Comparison of ENCODE assay signal across 8 mouse cellular contexts in genomic region chr2:114201574-114201973, GRCm38 (mm10). TPM values are rescaled to one million over a fixed set of nuclear protein-coding genes. Genes with fewer than 3 reads are reported as not detected.
DNase-seq lines count a peak whose midpoint lies in the region; ATAC-seq and TF ChIP-seq lines count a peak whose summit lies in the region.

No protein-coding gene starts in this region.

- peaks cover 37% of the 10 kb centered on the region for H3K79me2 ChIP-seq in myocyte (ENCODE audit: control insufficient read depth, insufficient read depth)

- H3K4me2 ChIP-seq in embryonic facial prominence, embryonic 13.5 days, result peak overlapping the region; percentile 75
- H3K4me2 ChIP-seq in intestine, embryonic 14.5 days (ENCODE audit: low read length), result peak overlapping the region; percentile 50
- peak overlapping the region; percentile 86 for H3K4me2 ChIP-seq in myocyte (ENCODE audit: low read depth)

- no peaks in the 10 kb centered on the region for H3K9me3 ChIP-seq in embryonic facial prominence, embryonic 13.5 days
- no peaks in the 10 kb centered on the region for H3K9me3 ChIP-seq in intestine, embryonic 14.5 days (ENCODE audit: control insufficient read depth, low read length)

- WGBS in embryonic facial prominence, embryonic 13.5 days, result 30% methylated on average over 4 of the region's 4 CpGs
- 36% methylated on average over 4 of the region's 4 CpGs for WGBS in intestine, embryonic 14.5 days

- no peak for TF ChIP-seq POLR2A in myocyte (IDR thresholded peaks at IDR 0.05; ENCODE audit: insufficient read length, low read depth)

- H3ac ChIP-seq in myocyte (ENCODE audit: control insufficient read depth, insufficient read length), result peak overlapping the region; percentile 51

- TF ChIP-seq CTCF in layer of hippocampus, adult 2 months (conservative IDR thresholded peaks at IDR 0.05), result no peak

- peak overlapping the region; percentile 86 for H3K4me3 ChIP-seq in layer of hippocampus, adult 2 months
- peak overlapping the region; percentile 82 for H3K4me3 ChIP-seq in embryonic facial prominence, embryonic 13.5 days
- H3K4me3 ChIP-seq in intestine, embryonic 14.5 days (ENCODE audit: low read depth, low read length), result peak overlapping the region; percentile 88
- H3K4me3 ChIP-seq in myocyte, result peak overlapping the region; percentile 81

- H3K27me3 ChIP-seq in embryonic facial prominence, embryonic 13.5 days, result no peaks in the 10 kb centered on the region
- no peaks in the 10 kb centered on the region for H3K27me3 ChIP-seq in intestine, embryonic 14.5 days (replicated peaks; ENCODE audit: control insufficient read depth, insufficient read depth, low read length)
- H3K27me3 ChIP-seq in myocyte (ENCODE audit: control insufficient read depth, insufficient read depth, insufficient read length), result peaks cover 2% of the 10 kb centered on the region

- peak overlapping the region; percentile 94 for H3K9ac ChIP-seq in embryonic facial prominence, embryonic 13.5 days
- H3K9ac ChIP-seq in intestine, embryonic 14.5 days (ENCODE audit: low read length), result peak overlapping the region; percentile 90; the same call in 1 of the 2 replicates

- H3K36me3 ChIP-seq in embryonic facial prominence, embryonic 13.5 days, result peaks cover 8% of the 10 kb centered on the region
- peaks cover 9% of the 10 kb centered on the region for H3K36me3 ChIP-seq in intestine, embryonic 14.5 days (ENCODE audit: control insufficient read depth, insufficient read depth, low read length)
- peaks cover 9% of the 10 kb centered on the region for H3K36me3 ChIP-seq in myocyte (ENCODE audit: control insufficient read depth, insufficient read depth)

- peak overlapping the region; percentile 93 for H3K27ac ChIP-seq in layer of hippocampus, adult 2 months
- H3K27ac ChIP-seq in embryonic facial prominence, embryonic 13.5 days, result no peak overlapping the region
- H3K27ac ChIP-seq in intestine, embryonic 14.5 days (ENCODE audit: low read depth), result no peak overlapping the region; the same call in 1 of the 2 replicates

- DNase-seq in layer of hippocampus, adult 2 months (ENCODE audit: low spot score in 2 of 2), result no peak
- no peak for DNase-seq in layer of hippocampus, postnatal 14 days (ENCODE audit: low spot score in 2 of 2)
- DNase-seq in intestine, embryonic 14.5 days (ENCODE audit: low spot score), result no peak
- no peak for DNase-seq in left cerebral cortex, adult 11 months (ENCODE audit: low spot score)
- DNase-seq in thymus, adult 18-20 months, result no peak
- DNase-seq in gastrocnemius, adult 8-10 months (ENCODE audit: low spot score in 2 of 2), result no peak

- ATAC-seq in embryonic facial prominence, embryonic 13.5 days (ENCODE audit: insufficient number of reproducible peaks, insufficient read depth, low FRiP score, low TSS enrichment, low read depth), result no peak
- ATAC-seq in intestine, embryonic 14.5 days (replicated peaks; ENCODE audit: low FRiP score, low TSS enrichment, low read depth), result no peak

- H3K4me1 ChIP-seq in embryonic facial prominence, embryonic 13.5 days, result peaks cover 10% of the 10 kb centered on the region
- peaks cover 8% of the 10 kb centered on the region for H3K4me1 ChIP-seq in intestine, embryonic 14.5 days (replicated peaks; ENCODE audit: control insufficient read depth, insufficient read depth, low read length)

TF ChIP-seq in myocyte, 11 proteins besides CTCF, POLR2A, EP300 and RAD21:
- TF ChIP-seq TCF12 (IDR thresholded peaks at IDR 0.05; ENCODE audit: insufficient read depth, poor library complexity, severe bottlenecking), result no peak
- TF ChIP-seq MYOG (IDR thresholded peaks at IDR 0.05; ENCODE audit: control insufficient read depth in 1 of 3, insufficient read depth in 1 of 3, insufficient read length in 2 of 3, low read depth in 2 of 3), result no peak
- TF ChIP-seq MYOD1 (IDR thresholded peaks at IDR 0.05; ENCODE audit: control insufficient read depth in 1 of 3, insufficient read length in 2 of 3, low read depth in 2 of 3), result no peak
- TF ChIP-seq USF1 (IDR thresholded peaks at IDR 0.05; ENCODE audit: low read depth), result no peak
- no peak for TF ChIP-seq CEBPB (IDR thresholded peaks at IDR 0.05; ENCODE audit: insufficient read depth, poor library complexity, severe bottlenecking)
- no peak for TF ChIP-seq POLR2AphosphoS2 (IDR thresholded peaks at IDR 0.05; ENCODE audit: insufficient read length, low read depth)
- no peak for TF ChIP-seq REST (IDR thresholded peaks at IDR 0.05; ENCODE audit: insufficient read depth, insufficient read length)
- no peak for TF ChIP-seq TCF3 (IDR thresholded peaks at IDR 0.05; ENCODE audit: insufficient read length, low read depth)
- TF ChIP-seq E2F4 (IDR thresholded peaks at IDR 0.05; ENCODE audit: insufficient read depth), result no peak
- no peak for TF ChIP-seq MAX (IDR thresholded peaks at IDR 0.05; ENCODE audit: low read depth)
- no peak for TF ChIP-seq SRF (IDR thresholded peaks at IDR 0.05; ENCODE audit: control insufficient read depth, insufficient read length, low read depth)
TF ChIP-seq in myocyte: peak in this region for 0.

RNA-seq across cellular contexts. Expression of gene Zfp770, which starts 0.3 kb away (rescaled TPM):
- 10 to 100 TPM; 20.3 to 21.2 TPM for total RNA-seq in layer of hippocampus, adult 2 months (2021)
- 10 to 100 TPM; 25.2 to 25.8 TPM for total RNA-seq in layer of hippocampus, postnatal 14 days (2021)
- 3.9 and 5.9 TPM in 2 replicates for polyA plus RNA-seq in embryonic facial prominence, embryonic 13.5 days (2015; fragmentation: Nextera tagmentation; extraction: Ambion mirVana)
- polyA plus RNA-seq in intestine, embryonic 14.5 days (2014; fragmentation: Nextera tagmentation; extraction: Ambion mirVana), result 5.5 and 6.2 TPM in 2 replicates
- 1.7 TPM for polyA plus RNA-seq in myocyte (2012; fragmentation: generic; extraction: Trizol)
- total RNA-seq in gastrocnemius, adult 8-10 months (2022), result 10 to 100 TPM; 18.1 to 27.7 (median 21.5) TPM

RNA-seq across cellular contexts. Expression of gene Aqr, which starts 14.8 kb away (rescaled TPM):
- total RNA-seq in layer of hippocampus, adult 2 months (2021), result 10 to 100 TPM; 28.6 to 29.5 TPM
- total RNA-seq in layer of hippocampus, postnatal 14 days (2021), result 10 to 100 TPM; 23.5 to 27.6 TPM
- polyA plus RNA-seq in embryonic facial prominence, embryonic 13.5 days (2015; fragmentation: Nextera tagmentation; extraction: Ambion mirVana), result 47.0 and 48.1 TPM in 2 replicates
- 48.5 and 53.2 TPM in 2 replicates for polyA plus RNA-seq in intestine, embryonic 14.5 days (2014; fragmentation: Nextera tagmentation; extraction: Ambion mirVana)
- 18.4 TPM for polyA plus RNA-seq in myocyte (2012; fragmentation: generic; extraction: Trizol)
- 10 to 100 TPM in 3 of 4 experiments, 1 to 10 TPM in 1; 9.7 to 12.1 (median 11.2) TPM for total RNA-seq in gastrocnemius, adult 8-10 months (2022)
